Mouse (Mus musculus) heart, postnatal 36 days (tissue): ENCODE data around the gene G3bp1. TPM values are rescaled to one million over a fixed set of nuclear protein-coding genes. Genes with fewer than 3 reads are reported as not detected.

Experiments
- DNase-seq, 2 experiments: peaks; one replicate each; pipeline ENCODE4 v3.0.0; 2021 to 2022
- intact Hi-C: fragments of 180-260 bp; cut with DNase I; formaldehyde crosslinking; loops from one replicate; pipeline ENCODE4 v1.15.1; 2025
- total RNA-seq, 2 experiments: library from RNA; stranded (reverse); gene quantifications; 2 replicates each; pipeline ENCODE4 v1.2.3; 2021

Gene G3bp1
- total RNA-seq = 10 to 100 TPM; 38.8 to 39.0 TPM

DNA sequence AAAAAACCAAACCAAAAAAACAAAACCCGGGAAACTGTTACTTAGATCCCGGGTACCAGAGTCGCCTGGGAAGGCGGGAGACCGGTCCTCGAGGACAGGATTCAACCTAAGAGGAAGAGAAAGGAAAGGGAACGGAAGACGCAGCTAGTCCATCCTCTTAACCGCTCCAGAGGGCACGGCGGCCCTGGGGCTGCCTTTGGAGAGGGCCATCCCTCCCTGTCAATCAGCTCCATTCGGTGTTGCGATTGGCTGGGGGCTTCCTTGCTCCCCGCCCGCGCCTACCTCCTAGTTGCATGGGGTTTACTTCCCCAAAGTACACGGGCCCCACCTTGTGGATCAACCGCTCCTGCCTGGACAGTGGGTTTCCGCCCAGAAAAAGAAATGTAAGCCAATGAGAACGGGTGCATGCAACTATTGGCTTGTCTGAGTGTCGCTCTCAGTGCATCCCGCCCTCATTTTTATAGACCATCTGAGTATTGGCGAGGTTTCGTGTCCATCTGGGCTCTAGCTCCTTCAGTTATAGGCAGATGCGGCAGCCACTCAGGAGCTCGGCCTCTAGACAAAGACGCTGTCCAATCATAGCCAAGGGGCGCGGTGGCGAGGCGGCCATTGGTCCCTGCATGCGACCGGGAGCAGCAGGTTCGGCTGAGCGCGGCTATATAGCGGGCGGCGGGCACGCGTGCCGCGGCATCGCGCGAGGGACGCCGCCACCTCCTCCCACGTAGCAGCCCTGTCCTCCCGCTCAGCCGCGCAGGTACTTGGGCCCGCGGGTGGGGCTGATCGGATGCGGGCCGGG is at the start of gene G3bp1:
TSS of gene G3bp1 (plus strand) at position 638 of the 796 bp plus-strand sequence.
- DNase-seq = peak; percentile 98 to 99
- intact Hi-C loops = loop anchor here (10.0 kb wide), 1 partner anchor 664 kb away; no protein-coding TSS in a partner anchor

DNA sequence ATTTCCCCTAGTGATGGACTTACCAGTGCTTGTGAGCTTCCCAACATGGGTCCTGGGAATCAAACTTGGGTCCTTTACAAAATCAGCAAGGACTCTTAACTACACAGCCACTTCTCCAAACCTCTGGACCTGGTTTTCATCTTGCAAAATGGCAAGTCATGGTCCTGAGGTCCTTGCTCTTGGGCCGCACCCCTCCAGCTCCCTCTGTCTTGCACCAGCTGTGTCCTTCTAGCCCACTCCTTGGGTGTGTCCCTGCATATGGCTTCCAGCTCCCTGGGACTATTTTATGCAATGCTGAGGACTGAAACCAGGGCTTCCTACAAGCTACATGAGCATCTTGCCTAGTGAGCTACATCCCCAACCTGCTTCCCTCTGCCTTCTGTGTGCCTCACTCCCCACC is 46.5 kb upstream of the G3bp1 start, which contains the start of gene Sparc:
TSS of gene Sparc (minus strand) at position 206 of the 400 bp plus-strand sequence.
- intact Hi-C loops = no loop called here
- DNase-seq = no peak

DNA sequence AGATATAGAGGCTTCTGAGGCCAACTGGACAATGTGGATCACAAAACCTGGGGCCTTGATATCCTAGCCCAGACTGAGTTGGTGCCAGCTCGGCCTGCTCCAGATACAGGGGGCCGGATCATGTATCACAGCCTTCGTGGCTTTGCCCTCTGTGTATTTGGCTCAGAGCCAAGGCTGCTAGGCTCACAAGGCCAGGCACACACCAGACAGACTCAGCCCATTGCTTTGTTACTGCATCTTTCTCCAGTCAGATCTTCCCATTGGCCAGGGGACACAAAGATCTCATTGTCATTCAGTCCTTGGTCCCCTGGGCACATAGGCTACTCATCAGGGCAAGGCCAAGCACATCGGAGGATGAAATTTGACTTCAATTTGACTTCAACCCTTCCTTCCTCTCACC is 45.7 kb upstream of the G3bp1 start:
- intact Hi-C loops = no loop called here
- no peak for DNase-seq

DNA sequence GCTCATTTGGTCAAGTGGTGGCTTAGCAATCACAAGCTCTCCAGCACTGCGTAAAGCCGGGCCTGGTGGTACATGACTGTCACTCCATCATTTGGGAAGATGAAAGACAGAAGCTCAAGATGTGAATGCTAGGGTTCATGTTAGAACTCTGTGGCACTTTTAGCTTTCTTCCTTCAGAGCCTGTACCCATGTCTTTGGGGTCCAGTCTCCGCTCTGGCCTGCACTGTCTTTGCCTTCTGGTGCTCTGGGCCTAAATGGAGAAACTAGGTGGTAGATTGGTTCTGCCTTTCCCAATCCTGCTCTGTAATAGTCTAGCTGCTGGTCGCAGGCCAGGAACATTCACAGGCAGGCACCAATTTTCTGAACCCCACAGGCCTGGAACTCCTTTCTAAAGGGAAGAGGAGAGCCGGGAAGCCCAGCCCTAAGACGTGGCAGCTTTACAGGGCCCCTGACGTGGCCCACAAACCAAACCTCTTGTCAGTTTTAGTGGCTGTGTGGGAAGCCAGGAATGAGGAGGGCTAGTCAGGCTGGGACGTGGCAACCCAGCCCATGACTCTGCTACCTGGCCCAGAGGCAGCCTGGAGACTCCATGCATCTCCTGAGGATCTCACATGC is 44.6 kb upstream of the G3bp1 start:
- intact Hi-C loops = no loop called here
- DNase-seq = no peak

DNA sequence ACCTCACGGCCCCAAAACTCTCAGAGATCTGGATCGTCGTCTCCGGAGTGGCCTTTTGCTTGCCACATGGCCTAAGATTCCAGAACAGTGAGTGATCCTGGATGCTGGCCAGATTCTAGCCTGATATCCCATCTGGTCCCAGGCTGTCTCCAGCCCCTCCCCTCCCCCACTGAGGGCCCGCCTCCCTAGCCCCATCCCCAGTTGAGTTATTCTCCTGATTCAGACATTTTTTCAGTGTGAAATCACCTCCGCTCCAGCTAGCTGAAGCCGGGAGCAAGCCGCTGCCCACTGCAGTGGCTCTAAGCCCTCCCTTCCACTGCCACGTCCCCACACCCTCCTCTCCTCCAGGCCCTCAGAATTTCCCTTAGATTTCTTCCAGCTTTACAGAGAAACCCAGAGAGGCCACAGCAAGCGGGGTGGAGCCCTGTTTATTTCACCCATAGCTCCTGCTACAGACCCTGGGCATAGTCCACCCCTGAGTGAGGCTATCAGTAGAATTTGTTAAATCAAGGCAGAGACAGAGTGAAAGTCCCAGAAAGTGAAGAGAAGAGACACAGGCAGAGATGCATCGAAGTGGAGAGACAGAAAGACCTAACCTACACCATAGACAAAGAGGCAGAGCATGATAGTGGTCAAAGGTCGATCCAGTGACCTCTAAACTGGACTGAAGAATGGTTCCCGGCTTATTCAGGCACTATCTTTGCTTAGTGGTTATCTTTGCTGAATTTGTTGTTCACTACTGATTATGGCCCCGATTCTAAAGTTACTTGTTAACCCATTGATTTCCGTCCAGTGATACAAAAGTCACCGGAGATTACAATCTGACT is 41.1 kb upstream of the G3bp1 start:
- DNase-seq = peak; percentile 83 to 84
- intact Hi-C loops = loop anchor here (2.0 kb wide), 1 partner anchor 16 kb away; no protein-coding TSS in a partner anchor

DNA sequence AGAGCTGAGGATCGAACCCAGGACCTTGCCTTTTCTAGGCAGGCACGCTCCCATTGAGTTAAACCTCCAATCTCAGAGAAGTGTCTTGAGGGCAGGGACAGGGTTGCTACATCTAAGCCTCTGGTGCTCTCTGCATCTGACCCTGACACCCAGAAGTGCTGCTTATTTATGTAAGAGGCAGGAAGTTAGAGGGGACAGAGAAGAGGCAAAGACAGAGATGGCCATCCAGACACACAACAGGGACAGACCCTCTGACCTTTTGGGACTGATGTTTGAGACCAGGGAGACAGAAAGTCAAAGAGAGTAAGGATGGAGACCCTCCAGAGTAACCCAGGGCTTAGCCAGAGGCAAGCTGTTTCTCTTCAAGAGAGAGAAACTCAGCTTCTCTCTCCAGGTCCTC is 39.5 kb upstream of the G3bp1 start:
- intact Hi-C loops = loop anchor here (2.0 kb wide), 1 partner anchor 15 kb away; no protein-coding TSS in a partner anchor

DNA sequence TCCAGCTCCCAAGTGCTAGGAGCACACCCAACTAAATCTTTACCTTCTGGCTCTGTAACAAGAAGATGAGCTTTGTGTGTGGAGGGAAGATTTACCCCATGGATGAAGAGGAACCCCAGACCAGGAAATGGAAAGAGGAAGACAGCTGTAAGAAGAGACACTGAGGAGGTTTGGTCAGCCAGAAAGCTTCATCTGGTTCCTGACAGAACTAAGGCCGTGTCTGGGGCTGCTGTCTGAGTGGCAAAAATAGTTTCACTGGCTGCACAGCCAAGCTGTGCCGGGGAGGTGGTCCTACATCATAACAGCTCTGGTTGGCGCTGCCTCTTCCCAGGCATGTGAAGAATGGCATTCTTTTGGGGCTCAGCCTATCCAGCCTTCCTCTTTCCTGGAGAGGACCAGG is 36.5 kb upstream of the G3bp1 start:
- intact Hi-C loops = no loop called here
- no peak for DNase-seq

More for the DNA sequence above, 39.5 kb upstream of the G3bp1 start:
- DNase-seq = no peak

DNA sequence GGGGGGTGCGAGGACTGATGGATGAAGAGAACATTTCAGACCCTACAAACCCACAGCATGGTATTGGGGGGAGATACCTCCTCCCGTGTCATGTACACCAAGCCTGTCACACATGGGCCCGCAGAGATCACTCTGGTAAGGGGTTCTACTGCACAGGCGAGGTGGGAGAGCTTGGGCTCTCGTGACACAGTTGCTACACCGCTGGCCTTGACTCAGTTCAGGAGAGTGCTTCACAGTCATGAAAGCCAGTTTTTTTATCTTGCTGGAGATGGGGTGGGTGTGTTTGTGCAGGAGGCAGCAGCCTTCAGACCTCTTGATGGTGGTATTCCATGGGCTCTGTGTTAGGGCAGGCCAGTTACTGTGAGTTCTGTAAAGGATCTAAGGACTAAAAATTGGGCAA is 33.4 kb upstream of the G3bp1 start:
- intact Hi-C loops = no loop called here
- DNase-seq = no peak

DNA sequence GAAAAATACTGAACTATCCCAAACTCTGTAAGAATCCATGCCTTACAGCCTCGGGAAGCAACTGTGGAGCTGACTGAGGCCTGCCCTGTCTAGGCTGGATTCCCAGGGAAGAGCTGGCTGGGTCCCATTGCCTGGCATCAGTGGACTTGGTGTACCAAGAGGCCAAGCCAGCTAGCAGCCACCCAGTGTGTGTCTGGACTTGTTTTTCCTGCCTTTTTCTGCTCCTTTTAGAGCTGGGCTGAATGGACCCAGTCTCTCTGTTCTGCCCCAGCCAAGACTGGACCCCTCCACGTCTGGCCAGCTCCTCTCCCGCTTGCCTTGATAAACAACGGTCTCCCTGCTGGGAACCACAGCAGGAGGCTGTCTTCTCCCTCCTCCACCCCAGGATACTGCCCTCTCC is 31.5 kb upstream of the G3bp1 start:
- intact Hi-C loops = no loop called here
- no peak for DNase-seq

DNA sequence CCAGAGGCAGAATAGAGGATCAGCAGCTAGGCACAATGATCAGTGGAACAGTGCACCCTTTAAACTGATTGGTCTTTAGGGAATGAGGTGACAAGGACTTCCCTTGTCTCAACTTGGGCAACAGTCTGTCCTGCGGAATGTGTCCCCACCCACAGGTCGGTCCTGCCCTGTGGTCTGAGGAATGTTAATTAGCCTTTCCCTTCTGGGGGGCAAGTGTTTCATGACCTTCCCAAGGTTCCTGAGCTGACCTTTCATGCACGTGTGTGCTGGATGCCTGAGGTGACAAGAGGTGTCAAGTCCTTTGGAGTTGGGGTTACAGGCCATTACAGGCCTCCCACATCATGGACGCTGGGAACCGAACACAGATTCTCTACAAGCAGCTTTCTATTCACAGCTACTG is 29.8 kb upstream of the G3bp1 start:
- no peak for DNase-seq
- intact Hi-C loops = no loop called here

DNA sequence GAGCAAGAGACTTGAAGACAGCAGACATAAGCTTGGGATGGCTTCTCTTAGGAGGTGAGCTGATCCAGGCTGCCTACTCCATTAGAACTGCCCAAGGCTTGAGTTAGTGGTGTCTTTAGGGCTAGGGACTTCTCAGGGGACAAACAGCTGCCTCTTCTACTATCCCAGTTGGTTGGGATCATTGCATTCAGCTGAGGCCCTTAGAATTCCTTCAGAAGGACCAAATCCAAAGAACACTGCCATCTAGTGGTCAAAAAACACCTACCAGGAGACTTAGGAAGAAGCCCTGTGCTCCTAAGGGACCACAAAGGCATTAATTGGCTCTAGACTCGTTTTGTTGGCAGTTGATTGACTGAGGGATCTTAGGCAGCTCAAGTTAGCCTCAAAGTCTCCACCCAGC is 24.7 kb upstream of the G3bp1 start:
- intact Hi-C loops = loop anchor here (2.0 kb wide), 2 partner anchors 16 to 24 kb away; no protein-coding TSS in a partner anchor
- DNase-seq = peak; percentile 45 to 67

DNA sequence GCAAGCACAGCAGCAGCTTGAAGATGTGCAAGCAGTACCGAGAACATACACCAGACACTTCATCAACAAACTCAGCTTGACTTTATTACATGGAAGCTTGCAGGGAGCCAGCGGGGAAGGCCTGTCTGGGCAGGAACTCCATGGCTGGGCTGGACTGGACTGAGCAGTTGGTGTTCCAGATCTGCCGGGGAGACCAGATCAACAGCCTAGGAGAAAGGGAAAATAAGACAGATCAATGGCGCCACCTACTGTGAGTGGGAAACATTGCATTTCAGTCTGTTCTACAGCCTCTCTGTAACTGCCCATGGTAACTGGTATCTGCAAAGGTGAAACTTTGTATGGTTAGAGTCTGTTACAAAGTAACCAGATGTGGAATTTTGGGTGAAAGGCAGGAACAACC is 22.9 kb upstream of the G3bp1 start:
- intact Hi-C loops = loop anchor here (1.0 kb wide), 2 partner anchors 57 to 242 kb away; partner anchors contain the start of gene Slc36a1
- peak; percentile 87 to 89 for DNase-seq

DNA sequence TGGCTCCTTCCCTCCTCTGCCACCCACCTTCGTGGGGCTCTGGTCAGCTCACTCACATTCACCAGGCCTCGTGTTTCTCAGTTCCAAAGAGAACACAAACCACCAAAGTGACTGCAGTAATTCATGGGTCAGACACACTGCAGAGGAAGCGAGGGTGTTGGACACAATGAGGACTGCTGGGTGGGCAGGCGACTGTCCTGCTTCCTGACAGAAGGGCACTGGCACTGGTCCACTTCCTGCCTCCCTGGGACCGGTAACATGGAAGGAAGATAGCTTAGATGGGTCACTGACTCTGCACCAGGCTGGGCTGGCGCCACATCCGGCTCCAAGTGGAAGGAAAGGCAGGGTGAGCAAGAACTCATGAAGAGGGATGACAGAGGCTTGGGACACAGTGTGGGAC is 20.0 kb upstream of the G3bp1 start:
- DNase-seq = no peak
- intact Hi-C loops = no loop called here

DNA sequence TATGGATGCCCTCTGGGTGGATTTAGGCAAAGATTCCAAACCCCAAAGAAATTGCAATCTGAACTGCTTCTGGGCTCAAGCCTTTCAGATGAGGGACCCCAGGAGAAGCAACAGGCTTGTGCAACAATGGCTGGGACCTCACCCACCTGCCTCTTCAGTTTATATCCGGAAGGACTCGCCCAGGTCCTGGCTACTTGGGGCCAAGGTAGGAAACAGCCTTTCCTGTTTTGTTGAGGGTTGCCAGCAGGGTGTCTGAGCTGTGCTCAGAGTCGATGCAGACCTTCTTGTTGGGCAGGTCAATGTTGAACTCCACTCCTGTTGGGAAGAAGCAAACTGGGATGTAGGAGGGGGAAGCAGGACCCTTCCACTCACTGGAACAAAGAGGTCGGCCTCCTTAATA is 19.2 kb upstream of the G3bp1 start:
- no peak for DNase-seq
- intact Hi-C loops = loop anchor here (10.0 kb wide), 1 partner anchor 356 kb away; the partner anchor contains the start of gene Gm2a

DNA sequence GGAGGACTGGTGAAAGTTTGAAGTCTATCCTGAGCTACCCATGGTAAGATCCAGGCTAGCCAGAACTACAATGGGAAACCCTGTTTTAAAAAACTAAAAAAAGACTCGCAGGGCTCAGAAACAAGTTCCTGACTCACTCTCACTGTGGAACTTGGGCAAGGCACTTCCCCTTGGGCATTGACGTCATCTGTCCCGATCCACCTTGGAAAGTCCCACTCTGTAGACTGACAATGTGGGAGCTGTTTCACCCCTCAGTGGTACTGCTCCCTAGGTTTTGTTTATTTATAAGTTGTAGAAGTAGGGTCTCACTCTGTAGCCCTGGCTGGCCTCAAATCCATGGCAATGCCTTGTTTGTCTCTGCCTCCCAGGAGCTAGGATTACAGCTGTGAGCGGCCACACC is 15.8 kb upstream of the G3bp1 start:
- peak in 1 of 2 experiments; percentile 33 for DNase-seq

DNA sequence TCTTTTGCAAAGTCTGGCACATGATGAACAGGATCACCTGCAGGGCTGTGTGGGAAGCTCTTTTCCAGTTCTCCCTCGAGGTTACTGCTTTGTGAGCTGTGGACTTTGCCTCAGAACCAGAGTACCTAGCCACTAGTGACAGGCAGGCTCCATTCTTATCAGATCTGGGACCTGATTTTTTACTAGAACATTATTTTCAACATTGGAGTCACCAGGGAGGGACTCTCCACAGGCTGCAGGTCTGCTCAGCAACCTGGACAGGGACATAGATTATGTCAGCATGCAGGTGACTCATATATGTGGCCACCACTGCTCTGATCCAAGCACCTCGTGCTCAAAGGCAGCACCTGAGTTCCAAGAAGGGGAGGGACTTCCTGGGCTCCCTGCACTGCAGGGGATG is 14.3 kb upstream of the G3bp1 start:
- no peak for DNase-seq
- intact Hi-C loops = loop anchor here (10.0 kb wide), 1 partner anchor 360 kb away; the partner anchor contains the start of gene Gm2a

More for the DNA sequence above, 15.8 kb upstream of the G3bp1 start:
- intact Hi-C loops = loop anchor here (10.0 kb wide), 1 partner anchor 359 kb away; the partner anchor contains the start of gene Gm2a

DNA sequence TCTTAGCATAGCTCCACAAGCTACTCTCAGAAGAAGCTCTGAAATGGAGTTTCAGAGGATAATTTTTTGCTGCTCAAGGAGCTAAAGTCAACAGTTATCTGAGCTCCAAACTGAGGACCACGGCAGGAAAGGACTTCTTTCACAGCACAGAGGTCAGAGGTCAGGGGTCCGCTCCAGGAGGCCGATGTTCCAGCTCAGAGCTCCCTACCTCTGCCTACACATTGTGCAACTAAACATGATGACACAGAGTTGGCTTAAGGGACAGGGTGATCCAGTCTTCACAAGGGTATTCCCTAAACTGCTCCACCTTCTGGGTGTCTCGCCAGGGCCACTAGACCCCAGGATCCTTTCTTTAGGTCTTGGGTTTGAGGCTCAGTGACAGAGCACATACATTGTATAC is 11.0 kb upstream of the G3bp1 start:
- intact Hi-C loops = loop anchor here (10.0 kb wide), 1 partner anchor 364 kb away; the partner anchor contains the start of gene Gm2a
- no peak for DNase-seq

DNA sequence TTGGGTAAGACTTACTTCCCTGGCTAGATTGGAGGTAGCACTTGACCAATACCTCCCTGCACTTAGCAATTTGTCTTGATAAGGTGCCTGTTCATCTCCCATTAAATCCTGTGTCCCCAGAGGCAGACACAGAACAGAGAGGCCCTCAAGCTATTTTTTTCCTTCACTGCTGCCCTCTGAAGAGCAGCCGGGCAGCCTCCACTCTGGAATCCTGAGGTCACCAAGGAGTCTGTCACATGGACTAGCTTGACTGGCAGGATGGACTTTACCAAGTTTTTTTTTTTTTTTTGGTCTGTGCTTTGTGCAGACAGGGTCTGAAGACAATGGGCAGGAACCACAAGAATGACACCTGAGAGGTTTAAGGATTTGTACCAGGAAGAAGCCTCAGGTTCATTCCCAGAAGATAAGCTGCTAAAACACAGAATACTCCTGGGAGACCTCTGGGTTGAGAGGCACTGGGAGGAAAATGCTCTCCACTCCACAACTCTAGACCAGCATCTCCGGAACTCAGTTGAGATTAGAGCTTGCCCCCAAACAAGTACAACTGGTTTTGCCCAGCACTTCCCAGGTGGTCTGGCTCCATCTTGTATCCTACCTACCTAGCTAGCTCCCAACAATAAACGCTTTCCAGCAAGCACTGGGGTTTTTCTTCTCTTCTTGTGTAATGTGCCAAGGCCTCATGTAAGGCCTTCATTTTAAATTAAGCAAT is 9.5 kb upstream of the G3bp1 start:
- DNase-seq = no peak
- intact Hi-C loops = loop anchor here (10.0 kb wide), 2 partner anchors 365 to 655 kb away; partner anchors contain the start of gene Gm2a

DNA sequence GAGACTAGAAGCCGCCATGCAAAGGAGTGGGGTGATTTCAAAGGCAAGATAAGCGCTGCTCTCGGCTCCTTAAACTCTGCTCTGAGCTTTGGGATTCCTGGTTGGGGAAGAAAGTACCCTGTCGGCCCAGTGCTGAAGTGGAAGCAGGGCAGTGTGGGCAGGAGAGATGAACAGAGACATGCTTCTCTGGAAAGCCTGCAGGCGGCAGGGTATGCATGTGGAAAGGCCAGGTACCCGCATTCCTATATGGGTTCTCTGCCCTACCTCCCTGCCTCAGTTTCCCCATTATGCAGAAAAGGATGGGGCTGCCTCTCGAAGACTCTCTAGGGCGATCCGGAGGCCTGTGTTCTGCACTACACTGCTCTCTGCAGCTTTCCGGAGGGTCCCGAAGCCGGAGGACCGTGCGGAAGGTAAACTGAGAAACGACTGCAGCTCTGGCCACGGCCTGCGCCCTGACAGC is 8.9 kb upstream of the G3bp1 start:
- intact Hi-C loops = loop anchor here (10.0 kb wide), 1 partner anchor 656 kb away; no protein-coding TSS in a partner anchor
- DNase-seq = no peak
